Mouse (Mus musculus) adrenal gland, adult 18-20 months (tissue): Measurements from ENCODE around the gene Klhl29. TPM values are rescaled to one million over a fixed set of nuclear protein-coding genes. Genes with fewer than 3 reads are reported as not detected.

ENCODE experiments used
- DNase-seq, 2 experiments: peaks; one replicate each; pipeline ENCODE4 v3.0.0; 2021 to 2022; ENCODE audit warnings: low spot score in 2 of 2
- total RNA-seq, 2 experiments: library from RNA; stranded (reverse); gene quantifications; 1 replicate in 1 of 2; 2 replicates in 1 of 2; pipeline ENCODE4 v1.2.3; 2021

Gene Klhl29
- total RNA-seq, 2 experiments from 2014 or later, result 9.2 to 20.5 TPM

DNA sequence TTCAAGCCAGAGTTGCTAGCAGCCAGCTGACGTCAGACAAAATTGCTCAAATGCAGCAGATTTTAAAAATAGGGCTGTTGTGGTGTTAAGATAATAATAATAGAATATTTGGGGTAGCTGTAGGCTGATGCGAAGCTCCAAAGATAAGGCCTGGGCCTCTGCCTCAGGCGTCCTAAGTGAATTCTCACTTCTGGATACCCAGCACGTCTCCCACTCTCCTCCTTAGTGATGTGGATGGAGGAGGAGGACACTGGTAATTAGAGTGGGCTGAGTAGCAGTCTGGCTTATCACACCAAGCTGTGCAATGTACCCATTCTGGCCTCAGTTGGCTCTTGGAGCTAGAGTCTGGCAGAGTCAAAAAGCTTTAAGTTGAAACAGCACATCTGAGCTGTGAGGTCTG lies 118.3 kb downstream of the Klhl29 start:
- no peak for DNase-seq

DNA sequence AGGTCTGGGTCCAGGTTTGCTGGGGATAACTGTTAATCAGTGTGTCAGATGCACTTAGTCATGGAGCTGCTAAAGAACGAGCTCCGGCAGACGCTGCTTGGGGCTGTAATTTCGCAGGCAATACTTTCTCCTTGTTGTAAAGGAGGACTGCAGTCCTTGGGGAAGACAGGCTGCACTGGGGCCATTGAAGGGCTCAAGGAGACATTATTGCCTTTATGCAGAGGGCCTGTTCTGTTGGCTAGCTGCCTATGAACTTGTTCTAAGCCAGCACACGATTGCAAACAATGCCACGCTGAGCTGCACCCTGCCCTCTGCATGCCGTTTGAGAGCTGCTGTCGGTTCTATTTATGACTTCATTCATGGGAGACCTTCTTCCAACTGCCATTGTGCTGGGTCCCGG lies 120.4 kb downstream of the Klhl29 start:
- no peak for DNase-seq

DNA sequence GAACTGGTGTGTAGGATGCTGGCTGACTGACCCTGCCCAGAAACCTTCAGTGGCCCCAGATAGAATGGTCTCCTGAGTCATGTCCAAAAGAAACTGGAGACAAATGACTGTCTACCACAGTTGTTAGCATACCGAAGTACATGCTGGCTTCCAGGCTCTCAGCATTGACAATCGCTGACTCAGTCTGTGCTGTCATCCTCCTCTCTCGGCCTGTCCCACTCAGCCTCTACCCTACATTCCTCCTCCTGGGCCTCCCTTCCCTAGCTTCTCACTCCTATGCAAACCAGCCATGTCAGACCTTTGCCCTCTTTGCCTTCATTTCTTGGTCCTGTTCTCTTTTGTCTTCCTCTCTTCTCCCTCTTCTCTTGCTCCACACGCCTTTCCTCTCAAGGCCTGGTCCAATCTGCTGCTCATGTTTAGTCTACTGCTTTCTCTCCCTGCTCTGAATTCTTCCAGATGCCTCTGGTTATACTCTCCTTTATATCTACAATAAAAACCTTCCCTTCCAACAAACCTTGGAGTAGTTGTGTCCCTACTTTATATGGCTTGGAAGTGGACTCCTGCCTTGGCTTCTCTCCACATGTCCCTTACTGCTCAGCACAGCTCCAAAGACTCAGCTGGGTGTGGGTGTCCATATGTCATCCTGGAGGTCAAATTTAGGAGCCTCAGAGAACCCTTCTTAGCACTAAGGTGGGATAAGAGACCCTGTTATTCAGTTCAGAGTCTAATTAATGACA lies 121.1 kb downstream of the Klhl29 start:
- DNase-seq, result no peak

DNA sequence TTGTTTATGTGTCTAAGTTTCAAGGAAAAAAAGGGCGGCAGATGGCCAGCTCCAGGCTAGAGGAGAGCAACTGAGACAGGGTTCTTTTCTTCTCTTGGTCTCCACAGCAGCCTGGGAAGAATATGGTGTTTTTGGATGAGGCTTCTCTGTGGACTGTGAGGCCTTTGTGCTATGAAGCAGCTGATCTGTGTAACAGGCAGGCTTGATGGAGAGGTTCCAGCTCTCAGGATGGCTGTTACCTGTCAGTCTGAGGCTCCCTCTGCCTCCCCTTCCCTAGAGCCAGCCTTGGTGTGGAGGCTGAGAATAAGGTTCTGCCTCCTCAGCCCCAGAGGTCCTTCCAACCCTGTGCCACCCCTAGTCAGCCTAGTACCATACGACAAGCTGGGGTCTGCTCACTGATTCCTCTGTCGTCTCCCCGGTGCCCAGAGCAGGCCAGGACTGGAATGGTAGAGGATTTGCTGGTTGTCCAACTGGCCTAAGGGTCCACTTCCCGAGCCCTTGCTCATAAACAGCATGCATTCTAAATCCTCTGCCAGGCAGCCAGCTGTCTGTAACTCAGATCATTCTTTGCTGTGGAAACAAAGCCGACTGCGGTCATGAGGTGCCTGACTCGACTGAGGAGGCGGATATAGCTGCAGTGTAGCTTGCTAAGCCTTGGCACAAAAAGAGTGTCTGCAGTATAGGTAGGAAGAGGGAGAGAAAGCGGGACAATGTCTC lies 122.0 kb downstream of the Klhl29 start:
- DNase-seq, result no peak

GRCm38 (mm10) chr12:5252569-5252968 lies 122.9 kb downstream of the Klhl29 start:
- DNase-seq, result no peak

DNA sequence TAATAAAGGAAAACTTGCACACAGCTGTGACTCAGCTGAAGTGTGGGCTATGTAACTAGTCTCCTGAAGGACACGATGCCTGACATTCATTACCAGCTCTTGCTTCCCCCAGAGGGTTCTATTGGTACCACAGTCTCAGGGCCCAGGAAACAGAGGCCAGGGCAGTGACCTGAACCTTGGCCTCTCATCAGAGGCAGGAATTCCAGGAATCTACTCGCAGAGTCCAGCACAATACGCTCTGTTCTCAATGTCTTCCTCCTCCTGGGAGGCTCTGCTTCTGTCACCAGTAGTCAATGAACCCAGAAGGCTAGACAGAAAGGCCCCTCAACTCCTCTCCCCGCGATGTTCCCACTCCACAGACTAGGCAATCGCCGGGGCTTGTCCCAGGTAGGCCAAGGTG lies 125.4 kb downstream of the Klhl29 start:
- DNase-seq, result no peak

- no peak for DNase-seq
Observed at GRCm38 (mm10) chr12:5249068-5249467, 126.4 kb downstream of the Klhl29 start.

DNA sequence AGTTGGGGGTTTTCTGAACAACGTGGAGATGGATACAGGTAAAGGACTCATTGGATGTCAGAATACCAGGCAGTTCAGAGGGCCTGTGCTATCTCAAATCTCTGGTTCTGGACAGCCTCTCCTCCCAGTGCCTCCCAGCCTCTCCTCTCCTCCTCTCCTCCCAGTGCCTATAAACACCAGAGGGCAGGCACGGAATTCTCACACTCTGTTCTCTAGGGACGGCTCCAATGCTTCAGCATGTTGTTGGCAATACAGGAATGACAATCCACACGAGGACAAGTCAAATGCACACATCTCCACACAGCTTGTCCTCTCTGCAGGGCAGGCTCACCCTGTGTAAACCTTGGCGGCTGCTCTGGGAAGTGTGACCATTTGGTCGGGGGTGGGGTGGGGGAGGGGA lies 128.0 kb downstream of the Klhl29 start:
- no peak for DNase-seq

DNA sequence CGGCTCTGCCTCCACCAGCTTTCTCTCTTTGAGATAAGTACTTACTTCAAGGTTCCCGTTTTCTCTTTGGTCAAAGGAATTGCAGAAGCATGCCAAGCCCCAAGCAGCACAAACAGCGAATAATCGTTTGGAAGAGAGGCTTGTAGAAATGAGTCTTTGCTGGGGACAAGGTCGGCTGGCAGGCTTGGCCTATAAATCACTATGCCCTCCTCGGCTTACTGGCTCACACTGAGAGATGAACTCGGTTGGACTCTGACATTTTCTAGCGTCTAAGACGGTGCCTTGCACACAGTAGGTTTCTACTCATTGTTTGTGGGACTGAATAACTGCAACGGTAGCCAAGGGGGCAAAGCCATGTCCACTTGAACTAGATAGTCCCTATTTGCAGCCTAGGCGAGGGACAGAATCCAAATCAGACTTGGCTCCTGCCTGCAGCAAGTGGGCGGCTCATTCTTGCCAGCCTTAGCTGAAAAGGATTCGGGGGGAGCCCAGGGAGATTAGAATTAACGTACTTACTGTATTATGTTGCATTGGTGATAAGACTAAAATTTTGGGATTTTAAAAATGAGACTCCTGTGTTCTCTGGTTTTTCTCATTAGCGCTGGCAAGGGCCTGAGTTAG lies 128.7 kb downstream of the Klhl29 start:
- DNase-seq, result peak in 1 of 2 experiments; percentile 58

DNA sequence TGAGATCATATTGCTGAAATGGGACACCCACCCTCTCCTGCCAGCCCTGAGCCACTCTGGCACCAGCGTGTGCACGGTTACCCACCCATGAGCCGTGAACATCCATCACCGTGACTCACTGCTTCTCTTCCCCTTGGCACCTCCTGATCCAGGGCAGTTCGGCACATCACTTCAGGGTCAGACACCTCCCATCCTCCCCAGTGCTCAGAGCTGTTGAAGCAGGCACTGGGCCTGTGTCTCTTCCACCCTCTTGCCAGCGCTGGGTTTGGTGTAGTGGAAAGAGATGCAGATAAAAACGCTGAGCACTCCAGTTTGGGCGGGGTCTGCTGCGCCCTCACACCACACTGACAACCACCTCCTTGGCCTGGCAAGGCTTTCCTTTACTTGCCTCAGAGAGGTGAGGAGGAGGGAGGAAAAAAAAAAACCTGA lies 129.3 kb downstream of the Klhl29 start:
- DNase-seq, result peak in 1 of 2 experiments; percentile 59

GRCm38 (mm10) chr12:5245207-5245597 lies 130.3 kb downstream of the Klhl29 start:
- DNase-seq, result no peak

- DNase-seq, result no peak
Observed at GRCm38 (mm10) chr12:5244431-5245206, 130.9 kb downstream of the Klhl29 start.

GRCm38 (mm10) chr12:5243867-5244266 lies 131.6 kb downstream of the Klhl29 start:
- no peak for DNase-seq

DNA sequence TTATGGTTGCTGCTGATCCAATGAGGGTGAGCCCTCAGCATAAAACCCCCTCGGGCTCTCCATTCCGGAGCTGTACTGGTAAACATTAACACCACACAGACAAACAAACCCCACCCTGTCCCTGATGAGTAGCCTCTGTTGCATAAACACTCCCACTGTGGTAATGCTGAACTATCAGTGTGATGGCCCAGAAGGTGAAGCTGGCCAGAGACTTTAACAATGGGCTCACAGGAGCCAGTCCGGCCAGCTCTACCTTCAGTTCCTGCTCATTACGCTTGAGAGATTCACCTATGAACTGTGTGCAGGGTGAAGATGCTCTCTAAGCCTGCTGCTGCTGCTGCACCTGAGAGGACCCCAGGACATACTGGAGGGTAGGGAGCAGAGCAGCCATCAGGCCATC lies 132.0 kb downstream of the Klhl29 start:
- DNase-seq, result no peak

DNA sequence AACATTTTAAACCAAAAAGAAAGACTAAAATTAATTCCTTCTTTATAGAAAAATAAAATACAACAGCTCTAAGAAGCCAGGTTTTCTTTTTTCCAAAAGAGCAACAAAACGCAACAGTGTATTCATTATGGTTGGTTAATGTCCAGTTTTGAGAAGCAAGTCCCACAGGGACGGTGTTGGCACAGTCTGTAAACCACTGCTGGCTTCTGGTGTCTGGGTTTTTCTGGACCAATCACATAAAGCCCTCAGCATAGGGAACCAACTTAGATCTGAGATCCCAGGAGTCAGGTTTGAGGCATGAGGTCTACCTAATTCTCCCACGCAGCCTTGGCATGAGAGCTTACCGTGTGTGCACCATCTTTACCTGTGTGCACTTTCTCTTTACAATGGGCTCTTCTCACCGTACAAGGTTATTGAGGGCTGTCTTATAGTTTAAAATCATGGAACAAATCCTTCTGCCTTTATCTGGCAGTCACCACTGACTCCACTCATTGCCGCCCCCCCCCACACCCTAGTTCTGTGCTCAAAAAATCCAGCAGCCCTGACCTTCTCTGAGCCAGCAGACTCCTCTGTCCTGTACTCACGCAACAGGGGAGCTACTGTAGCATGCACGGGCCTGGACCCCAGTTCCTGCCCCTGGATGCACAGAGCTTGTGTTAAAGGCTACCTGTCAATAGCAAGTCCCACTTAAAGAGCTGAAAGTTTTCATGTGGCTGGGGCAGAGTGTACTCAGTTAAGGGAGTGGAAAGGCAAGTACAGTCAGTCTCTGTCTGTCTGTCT lies 132.7 kb downstream of the Klhl29 start:
- no peak for DNase-seq

DNA sequence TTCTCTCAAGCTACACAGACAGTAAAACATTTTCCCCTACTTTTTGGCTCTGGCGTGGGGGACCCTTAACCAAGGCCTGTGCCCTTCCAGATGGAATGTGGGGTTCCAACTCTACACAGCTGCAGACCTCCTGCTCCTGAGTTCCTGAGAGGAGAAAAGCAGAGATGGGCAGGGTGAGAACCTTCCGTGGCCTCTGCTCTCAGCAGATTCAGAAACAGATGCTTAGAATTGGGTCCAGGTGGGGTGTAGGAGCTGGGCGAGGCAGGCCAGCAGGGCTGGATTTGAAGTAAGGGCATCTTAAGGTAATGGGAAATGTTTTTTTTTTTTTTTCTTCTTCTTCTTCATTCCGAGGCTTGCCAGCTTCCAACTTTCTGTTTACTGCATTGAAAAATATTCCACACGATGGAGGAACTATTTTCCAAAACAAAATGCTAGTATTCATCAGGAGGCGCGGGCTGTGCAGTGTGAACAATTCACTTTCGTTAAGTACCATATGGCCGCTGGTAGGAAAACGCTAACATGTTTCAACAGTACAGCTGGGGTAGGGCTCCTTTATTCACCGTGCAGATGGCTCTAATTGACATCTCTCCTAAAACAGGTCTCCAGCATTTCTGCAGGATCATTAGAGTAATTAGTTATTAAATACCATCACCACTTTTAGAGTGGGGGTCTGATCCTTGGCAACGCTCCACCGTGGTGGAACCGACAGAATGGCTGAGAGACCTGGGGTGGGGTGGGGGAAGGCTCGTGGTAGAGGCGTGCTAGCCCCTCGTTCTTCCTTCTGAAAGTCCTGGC lies 135.8 kb downstream of the Klhl29 start:
- DNase-seq, result no peak

DNA sequence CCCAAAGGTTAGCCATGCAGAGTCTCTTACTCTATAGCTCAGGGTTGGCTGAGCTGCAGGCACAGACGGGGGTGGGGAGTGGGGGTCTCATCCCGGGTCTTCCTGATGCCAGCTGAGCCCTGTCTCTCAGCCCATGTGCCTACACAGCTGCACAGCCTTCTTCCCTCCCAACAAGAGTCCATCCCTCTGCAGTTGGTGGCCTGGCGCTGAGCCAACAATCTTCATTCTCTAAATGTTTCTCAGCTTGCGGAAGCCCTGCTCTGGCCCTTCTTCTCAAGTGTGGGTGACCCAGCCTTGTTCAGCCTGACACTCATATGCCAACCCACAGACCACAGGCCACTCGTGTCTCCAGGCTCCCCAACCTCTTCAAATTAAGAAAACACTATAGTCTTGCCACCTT lies 138.4 kb downstream of the Klhl29 start:
- peak in 1 of 2 experiments; percentile 53 for DNase-seq

GRCm38 (mm10) chr12:5235596-5235995 lies 139.9 kb downstream of the Klhl29 start:
- no peak for DNase-seq

GRCm38 (mm10) chr12:5230504-5230903 lies 145.0 kb downstream of the Klhl29 start:
- DNase-seq, result no peak
